Mouse (Mus musculus) c-Kit-positive CD71-positive TER-119-positive erythroid progenitor cells, embryonic 14.5 days (primary cell): ENCODE measurements around the gene Gm8247.
"Not testable (repeated sequence)": the region's sequence is repeated elsewhere in the genome, so short reads cannot be mapped to it uniquely, and the experiment has no call there.

Experiments
- DNase-seq: peaks from one replicate; pipeline ENCODE4 v3.0.0-alpha.2; 2013; ENCODE audit warnings: low spot score

The Gm8247 gene

GRCm38 (mm10) chr14:44582853-44583252, at the start of gene Gm8247:
Gene Gm8247 (plus strand): TSS chr14:44583153.
- not testable (repeated sequence) for DNase-seq

- DNase-seq = not testable (repeated sequence)
These were observed 35.0 kb upstream of the Gm8247 start for GRCm38 (mm10) chr14:44547961-44548360.

GRCm38 (mm10) chr14:44591765-44592164, 8.8 kb downstream of the Gm8247 start:
- DNase-seq = not testable (repeated sequence)

- not testable (repeated sequence) for DNase-seq
These were observed 44.8 kb downstream of the Gm8247 start, which contains the start of gene Gm5624 for GRCm38 (mm10) chr14:44627737-44628136. Gene Gm5624 (minus strand): TSS chr14:44627938.
